Mouse (Mus musculus) liver, embryonic 11.5 days (tissue): ENCODE results near the gene Kcnq2. TPM values are rescaled to one million over a fixed set of nuclear protein-coding genes. Genes with fewer than 3 reads are reported as not detected.

Source experiments
- ATAC-seq: fragments of 200-750 bp; cut with Nextera tagmentation; replicated peaks from 2 replicates; pipeline ENCODE4 v1.8.0; 2017; ENCODE audit warnings: moderate number of reproducible peaks, mild to moderate bottlenecking, moderate TSS enrichment, moderate library complexity; ENCODE audit not compliant: low FRiP score
- DNase-seq: peaks from one replicate; pipeline ENCODE4 v3.0.0-alpha.2; 2017; ENCODE audit warnings: low spot score
- H3K27ac ChIP-seq: fragments of 300-500 bp; sonication (generic); 2 replicates; pipeline ENCODE4 v1.5.1; 2014; ENCODE audit warnings: mild to moderate bottlenecking, low read depth, low read length, control low read depth
- H3K27me3 ChIP-seq: fragments of 300-500 bp; sonication (generic); replicated peaks from 2 replicates; pipeline ENCODE4 v1.6.1; 2014; ENCODE audit warnings: low read length, mixed read lengths; ENCODE audit not compliant: control insufficient read depth, insufficient read depth
- H3K36me3 ChIP-seq: fragments of 300-500 bp; sonication (generic); 2 replicates; pipeline ENCODE4 v1.6.1; 2014; ENCODE audit warnings: mild to moderate bottlenecking, low read length, moderate library complexity, mixed read lengths; ENCODE audit not compliant: control insufficient read depth, insufficient read depth
- H3K4me1 ChIP-seq: fragments of 300-500 bp; sonication (generic); replicated peaks from 2 replicates; pipeline ENCODE4 v1.6.1; 2014; ENCODE audit warnings: low read length, mixed read lengths; ENCODE audit not compliant: control insufficient read depth, insufficient read depth
- H3K4me2 ChIP-seq: fragments of 300-500 bp; sonication (generic); 2 replicates; pipeline ENCODE4 v1.6.1; 2014; ENCODE audit warnings: mild to moderate bottlenecking, control low read depth, moderate library complexity
- H3K4me3 ChIP-seq: fragments of 300-500 bp; sonication (generic); 2 replicates; pipeline ENCODE4 v1.5.1; 2014; ENCODE audit warnings: low read depth, low read length, control low read depth
- H3K9ac ChIP-seq: fragments of 300-500 bp; sonication (generic); 2 replicates; pipeline ENCODE4 v1.6.1; 2014; ENCODE audit warnings: low read depth, low read length, control low read depth
- H3K9me3 ChIP-seq: fragments of 300-500 bp; sonication (generic); 2 replicates; pipeline ENCODE4 v1.6.1; 2016; ENCODE audit warnings: low read length, inconsistent platforms, mixed read lengths; ENCODE audit not compliant: control insufficient read depth
- WGBS: fragments of 180-500 bp; shearing (Covaris S2); extraction: QIAGEN DNeasy Blood & Tissue Kit; methylation state at CpG from one replicate; pipeline ENCODE4 v1.1.7; 2014; 5-methylcytosine and 5-hydroxymethylcytosine counted together
- polyA plus RNA-seq: library from polyadenylated mRNA; unstranded; fragments of >200 nt; fragmentation: Nextera tagmentation; extraction: Ambion mirVana; gene quantifications from 2 replicates; pipeline ENCODE4 v1.2.1, GENCODE M21; 2014

Gene Kcnq2
- polyA plus RNA-seq, 1 experiment from 2014 or later, result 0.15 TPM

DNA sequence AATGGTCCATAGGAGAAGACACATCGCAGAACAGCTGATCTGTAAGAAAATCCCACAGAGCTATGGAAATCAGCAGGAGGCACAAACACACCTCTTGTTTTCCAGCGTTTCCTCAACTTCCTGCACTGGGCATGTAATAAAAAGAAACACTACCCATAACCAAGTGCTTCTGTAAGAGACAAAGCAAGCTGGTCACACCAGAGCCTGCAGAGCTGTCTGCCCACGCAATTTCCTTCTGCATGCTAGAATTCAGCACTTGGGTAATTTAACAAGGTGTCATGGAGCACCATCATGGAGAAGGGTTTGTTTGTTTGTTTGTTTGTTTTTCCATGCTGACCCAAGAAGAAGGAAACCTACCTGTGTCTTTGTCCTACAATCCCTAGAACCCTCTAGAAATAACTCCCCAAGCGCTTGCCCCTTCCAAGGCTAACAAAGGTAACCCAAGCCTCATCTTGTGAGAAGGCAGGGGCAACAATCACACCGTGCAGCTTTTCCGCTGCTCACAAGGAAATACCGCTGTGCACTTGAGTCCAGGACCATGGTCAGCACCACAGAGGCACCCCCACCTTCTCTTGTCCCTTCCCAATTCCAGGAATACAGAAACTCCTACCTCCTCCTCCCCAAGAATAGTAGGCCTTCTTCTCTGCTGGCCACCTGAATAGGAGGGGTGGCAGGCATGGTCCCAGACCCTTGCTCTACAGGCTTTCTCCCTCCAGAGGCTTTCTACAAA lies 9.2 kb downstream of the Kcnq2 start:
- no peaks in the 10 kb centered on the region for H3K9me3 ChIP-seq
- 40% methylated on average over 7 of the region's 7 CpGs for WGBS
- no peaks in the 10 kb centered on the region for H3K4me1 ChIP-seq
- DNase-seq (no peak), ATAC-seq (no peak)
- H3K4me2 ChIP-seq, result no peak overlapping the region
- H3K36me3 ChIP-seq, result no peaks in the 10 kb centered on the region
- no peak overlapping the region for H3K4me3 ChIP-seq
- no peak overlapping the region for H3K27ac ChIP-seq
- H3K27me3 ChIP-seq, result no peaks in the 10 kb centered on the region
- no peak overlapping the region for H3K9ac ChIP-seq

DNA sequence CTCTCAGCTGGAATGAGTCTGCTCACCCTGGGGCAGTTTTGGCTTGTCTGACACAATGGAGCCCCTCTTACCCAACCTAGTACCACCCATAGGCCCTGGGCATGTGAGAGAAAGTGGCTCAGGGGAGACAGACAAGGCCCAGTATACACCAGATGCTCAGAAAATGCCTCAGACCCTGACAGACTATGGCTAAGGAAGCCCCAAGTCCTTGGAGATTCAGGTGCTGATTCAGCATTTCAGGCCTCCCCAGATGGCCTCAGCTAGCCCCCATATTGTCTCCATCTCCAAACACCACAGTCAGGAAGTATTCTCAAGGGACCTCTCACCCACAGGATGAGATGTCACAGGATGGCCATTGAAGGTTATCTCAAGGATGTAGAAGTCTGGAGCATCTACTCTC lies 12.5 kb downstream of the Kcnq2 start:
- H3K9me3 ChIP-seq, result no peaks in the 10 kb centered on the region
- DNase-seq, result no peak
- H3K4me1 ChIP-seq, result no peaks in the 10 kb centered on the region
- H3K27me3 ChIP-seq, result no peaks in the 10 kb centered on the region
- no peak overlapping the region for H3K4me2 ChIP-seq
- no peak overlapping the region for H3K9ac ChIP-seq
- no peak overlapping the region for H3K27ac ChIP-seq
- no peak overlapping the region for H3K4me3 ChIP-seq
- no peaks in the 10 kb centered on the region for H3K36me3 ChIP-seq
- ATAC-seq, result no peak

DNA sequence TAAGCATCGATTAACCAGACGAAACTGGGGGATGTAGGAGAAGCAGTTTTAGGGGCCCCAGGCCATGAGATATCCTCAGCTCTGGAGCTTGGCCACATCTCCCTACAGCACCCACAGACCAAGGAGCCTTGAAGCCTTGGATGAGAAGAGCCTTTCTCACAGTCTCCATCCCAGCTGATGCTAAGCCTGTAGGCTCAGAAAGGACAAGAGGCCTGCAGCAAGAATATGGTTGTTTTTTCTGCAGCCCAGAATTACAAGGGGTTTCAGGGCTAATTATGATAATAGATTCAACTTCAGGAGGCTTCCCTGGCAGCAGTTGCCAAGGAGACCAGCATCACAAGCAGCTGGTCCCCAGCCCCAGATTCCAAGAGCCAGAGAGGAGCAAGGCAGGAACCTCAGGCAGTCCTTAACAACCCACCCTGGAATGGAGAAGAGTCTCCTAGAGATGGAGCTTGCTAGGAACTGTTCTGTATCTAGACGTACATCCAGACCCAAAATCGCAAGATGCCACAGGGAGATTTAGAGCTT lies 14.1 kb downstream of the Kcnq2 start:
- Histone ChIP-seq H3K27me3 (no peaks in the 10 kb centered on the region), H3K9me3 (no peaks in the 10 kb centered on the region), H3K27ac (no peak overlapping the region), H3K4me2 (no peak overlapping the region), H3K4me1 (no peaks in the 10 kb centered on the region), H3K9ac (no peak overlapping the region), H3K4me3 (no peak overlapping the region), H3K36me3 (no peaks in the 10 kb centered on the region)
- DNase-seq (no peak), ATAC-seq (no peak)
- WGBS, result 75% methylated on average over 4 of the region's 4 CpGs

DNA sequence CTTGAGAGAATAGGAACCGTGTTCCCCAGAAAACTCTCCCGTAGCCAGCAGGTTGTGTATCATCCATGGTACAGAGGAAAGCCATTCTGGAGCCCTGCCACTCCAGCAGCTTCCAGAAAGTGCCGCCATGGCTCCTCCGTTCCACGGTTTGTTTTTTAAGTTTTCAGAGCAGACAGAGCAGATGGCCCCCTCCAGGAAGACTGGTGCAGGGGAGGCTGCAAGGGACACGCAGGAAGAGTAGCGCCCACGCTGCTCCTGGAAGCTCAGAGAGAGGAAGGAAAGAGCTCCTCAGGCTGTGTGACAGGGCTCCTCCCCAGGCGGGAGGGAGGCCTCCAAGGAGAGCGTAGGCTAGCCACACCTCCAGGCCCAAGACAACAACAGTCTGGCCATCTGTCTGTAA lies 15.1 kb downstream of the Kcnq2 start:
- Histone ChIP-seq H3K27me3 (no peaks in the 10 kb centered on the region), H3K9ac (no peak overlapping the region), H3K4me3 (no peak overlapping the region), H3K4me1 (no peaks in the 10 kb centered on the region), H3K27ac (no peak overlapping the region), H3K9me3 (no peaks in the 10 kb centered on the region), H3K4me2 (no peak overlapping the region), H3K36me3 (no peaks in the 10 kb centered on the region)
- ATAC-seq, result no peak
- 25% methylated on average over 10 of the region's 10 CpGs for WGBS
- no peak for DNase-seq

DNA sequence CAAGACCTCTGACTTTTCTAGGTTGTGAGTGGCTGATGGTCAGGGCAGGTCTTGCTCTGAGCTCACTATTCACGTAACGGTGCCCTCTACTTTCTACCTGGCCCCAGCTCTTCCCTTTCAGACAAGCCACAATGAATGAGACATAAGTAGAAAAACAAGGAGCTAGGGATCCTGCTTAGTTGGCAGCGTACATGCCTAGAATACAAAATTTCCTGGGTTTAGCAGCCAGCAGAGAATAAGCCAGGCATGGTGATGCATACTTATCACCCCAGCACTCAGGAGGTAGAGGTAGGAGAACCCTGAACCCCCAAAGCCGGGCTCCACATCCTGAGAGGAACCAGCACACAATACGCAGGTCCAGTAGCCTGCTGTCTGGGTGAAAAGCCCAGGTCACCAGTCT lies 18.7 kb downstream of the Kcnq2 start:
- Histone ChIP-seq H3K4me3 (no peak overlapping the region), H3K4me1 (no peaks in the 10 kb centered on the region), H3K27me3 (no peaks in the 10 kb centered on the region), H3K4me2 (no peak overlapping the region), H3K9me3 (no peaks in the 10 kb centered on the region), H3K36me3 (no peaks in the 10 kb centered on the region), H3K9ac (no peak overlapping the region), H3K27ac (no peak overlapping the region)
- no peak for DNase-seq
- no peak for ATAC-seq
- WGBS, result 77% methylated on average over 5 of the region's 5 CpGs

DNA sequence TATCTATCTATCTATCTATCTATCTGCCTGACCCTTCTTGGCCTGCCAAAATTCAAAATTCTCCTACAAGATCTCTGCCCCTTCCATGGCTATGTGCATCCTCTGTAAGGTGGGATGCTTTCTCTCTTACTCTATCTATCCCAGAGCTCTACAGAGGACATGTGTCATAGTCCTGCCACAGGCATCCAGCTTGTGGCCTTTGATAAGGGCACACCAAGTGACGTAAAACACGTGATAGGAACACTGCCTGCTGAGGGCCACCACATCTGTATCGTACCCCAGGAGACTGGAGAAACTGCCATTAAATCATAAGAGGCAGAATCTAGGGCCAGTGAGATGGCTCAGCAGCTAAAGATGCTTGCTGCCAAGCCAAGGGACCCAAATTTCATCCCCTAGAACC lies 19.7 kb downstream of the Kcnq2 start:
- no peak for DNase-seq
- H3K4me3 ChIP-seq, result no peak overlapping the region
- no peaks in the 10 kb centered on the region for H3K27me3 ChIP-seq
- H3K4me2 ChIP-seq, result no peak overlapping the region
- no peak overlapping the region for H3K27ac ChIP-seq
- H3K4me1 ChIP-seq, result no peaks in the 10 kb centered on the region
- 53% methylated on average over 3 of the region's 3 CpGs for WGBS
- 0 out of 2 replicates have a peak, but pooled peaks have one; percentile 29 for ATAC-seq
- no peak overlapping the region for H3K9ac ChIP-seq
- H3K9me3 ChIP-seq, result no peaks in the 10 kb centered on the region
- H3K36me3 ChIP-seq, result no peaks in the 10 kb centered on the region

DNA sequence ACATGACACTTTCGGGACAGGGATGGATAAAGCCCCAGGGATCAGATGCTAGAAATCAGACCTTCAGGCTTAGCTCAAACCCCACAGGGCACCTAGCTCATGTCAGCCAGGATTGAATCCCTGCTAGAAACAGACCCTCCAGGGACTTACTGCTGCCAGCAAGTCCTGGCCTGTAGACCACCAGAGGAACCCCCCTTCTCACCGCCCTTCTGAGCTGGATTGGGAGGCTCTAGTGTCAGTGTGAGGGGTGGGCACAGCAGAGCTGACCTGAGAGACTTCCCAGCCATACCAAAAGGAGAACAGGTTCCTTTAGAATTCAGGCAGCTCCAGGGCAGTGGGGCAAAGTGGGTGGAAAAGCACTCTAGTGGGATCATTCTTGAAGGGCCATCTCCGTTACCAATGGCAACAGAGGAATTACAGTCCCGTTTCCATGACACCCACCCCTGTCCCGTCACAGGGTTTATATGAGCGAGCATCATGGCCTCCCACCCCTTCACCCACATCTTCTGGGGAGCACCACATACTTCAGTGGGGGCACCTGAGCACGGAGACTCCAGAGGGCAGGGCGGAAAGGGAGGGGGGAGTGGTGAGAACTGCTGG lies 21.2 kb downstream of the Kcnq2 start:
- H3K9me3 ChIP-seq, result no peaks in the 10 kb centered on the region
- no peak overlapping the region for H3K9ac ChIP-seq
- H3K4me3 ChIP-seq, result no peak overlapping the region
- ATAC-seq (no peak), DNase-seq (no peak)
- no peaks in the 10 kb centered on the region for H3K36me3 ChIP-seq
- H3K4me2 ChIP-seq, result no peak overlapping the region
- WGBS, result 79% methylated on average over 8 of the region's 8 CpGs
- no peaks in the 10 kb centered on the region for H3K4me1 ChIP-seq
- H3K27ac ChIP-seq, result no peak overlapping the region
- no peaks in the 10 kb centered on the region for H3K27me3 ChIP-seq

DNA sequence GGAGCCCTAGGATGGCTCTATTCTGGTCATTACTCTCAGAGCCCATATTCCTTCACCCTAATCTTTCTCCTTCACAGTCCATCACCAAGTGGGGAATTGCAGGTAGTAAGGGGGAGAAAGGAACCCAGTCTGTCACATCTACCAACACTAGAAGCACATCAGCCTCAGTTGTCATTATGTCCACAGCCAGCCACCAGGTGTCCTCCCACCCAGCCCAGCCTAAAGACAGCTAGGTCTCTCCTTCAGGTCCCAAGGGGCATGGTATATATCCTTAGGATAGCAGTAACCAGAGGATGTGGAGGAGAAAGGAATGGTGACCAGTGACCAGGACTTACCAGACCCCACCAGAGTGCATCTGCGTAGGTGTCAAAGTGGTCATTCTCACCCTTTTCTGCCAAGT lies 23.4 kb downstream of the Kcnq2 start:
- Histone ChIP-seq H3K4me1 (no peaks in the 10 kb centered on the region), H3K4me3 (no peak overlapping the region), H3K36me3 (no peaks in the 10 kb centered on the region), H3K27ac (no peak overlapping the region), H3K27me3 (no peaks in the 10 kb centered on the region), H3K9ac (no peak overlapping the region), H3K9me3 (no peaks in the 10 kb centered on the region), H3K4me2 (no peak overlapping the region)
- ATAC-seq (no peak), DNase-seq (no peak)
- 85% methylated on average over 1 of the region's 1 CpGs for WGBS

DNA sequence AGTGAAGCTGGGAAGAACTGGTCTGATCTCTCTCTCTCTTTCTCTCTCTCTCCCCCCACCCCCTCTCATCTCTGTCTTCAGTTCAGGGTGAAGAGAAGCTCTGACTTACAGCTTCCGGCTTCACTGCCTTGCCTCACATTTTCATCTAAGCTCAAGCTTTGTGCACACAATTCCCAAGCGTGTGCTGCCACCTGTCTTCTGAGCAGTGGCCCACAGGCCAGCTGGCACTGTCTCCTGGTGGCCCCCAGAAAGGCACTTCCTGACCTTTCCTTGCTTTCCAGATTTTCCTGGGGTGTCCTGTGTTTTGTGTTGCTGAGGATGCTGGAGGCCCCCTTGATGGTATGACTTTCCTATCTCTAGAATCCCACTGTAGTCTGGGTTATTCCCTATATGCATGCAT lies 31.0 kb downstream of the Kcnq2 start:
- no peaks in the 10 kb centered on the region for H3K9me3 ChIP-seq
- no peaks in the 10 kb centered on the region for H3K27me3 ChIP-seq
- no peaks in the 10 kb centered on the region for H3K4me1 ChIP-seq
- 62% methylated on average over 2 of the region's 2 CpGs for WGBS
- H3K9ac ChIP-seq, result no peak overlapping the region
- H3K36me3 ChIP-seq, result no peaks in the 10 kb centered on the region
- no peak overlapping the region for H3K27ac ChIP-seq
- DNase-seq (no peak), ATAC-seq (no peak)
- no peak overlapping the region for H3K4me3 ChIP-seq
- no peak overlapping the region for H3K4me2 ChIP-seq
